Mouse (Mus musculus) layer of hippocampus, adult 2 months (tissue): ENCODE results near the gene Ndn. TPM values are rescaled to one million over a fixed set of nuclear protein-coding genes. Genes with fewer than 3 reads are reported as not detected.

ENCODE experiments used
- DNase-seq, 2 experiments: peaks; one replicate each; pipeline ENCODE4 v3.0.0; 2022; ENCODE audit warnings: low spot score in 2 of 2
- H3K27ac ChIP-seq: fragments of 200-600 bp; 2 replicates; pipeline ENCODE4 v1.8.1; 2022
- H3K4me3 ChIP-seq: fragments of 200-600 bp; 2 replicates; pipeline ENCODE4 v1.8.1; 2022; ENCODE audit warnings: mild to moderate bottlenecking
- CTCF ChIP-seq: fragments of 200-600 bp; conservative IDR thresholded peaks from 2 replicates; pipeline ENCODE4 v1.8.1; 2022; ENCODE audit warnings: antibody characterized with exemption, mild to moderate bottlenecking, moderate library complexity
- total RNA-seq, 2 experiments: library from RNA; stranded (reverse); gene quantifications; 2 replicates each; pipeline ENCODE4 v1.2.3; 2021

The Ndn gene
- total RNA-seq, 2 experiments from 2014 or later = 121 to 134 TPM

- Histone ChIP-seq H3K4me3 (peak overlapping the region; percentile 38), H3K27ac (no peak overlapping the region)
- no peak for TF ChIP-seq CTCF
- DNase-seq = no peak
These were observed 30.9 kb downstream of the Ndn start for GRCm38 (mm10) chr7:62377313-62377712.

DNA sequence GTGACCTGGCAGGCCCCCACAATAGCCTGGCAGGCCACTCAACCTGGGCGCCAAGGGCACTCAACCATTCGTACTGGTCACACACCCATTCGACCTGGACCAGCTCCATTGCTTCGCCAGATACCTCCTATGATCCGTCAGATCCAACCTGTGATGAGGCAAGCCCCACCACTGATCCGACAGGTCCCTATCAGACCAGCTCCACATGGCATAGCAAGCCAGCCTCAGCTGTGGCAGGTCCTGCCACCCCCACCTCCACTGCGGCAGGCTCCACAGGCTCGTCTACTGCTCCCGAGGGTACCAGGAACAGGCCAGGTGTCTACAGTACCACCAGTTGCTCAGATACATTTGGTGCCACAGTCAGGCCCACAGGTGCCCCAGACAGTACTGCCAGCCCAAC is 32.2 kb downstream of the Ndn start:
- Histone ChIP-seq H3K4me3 (no peak overlapping the region), H3K27ac (no peak overlapping the region)
- no peak for TF ChIP-seq CTCF
- DNase-seq = no peak

DNA sequence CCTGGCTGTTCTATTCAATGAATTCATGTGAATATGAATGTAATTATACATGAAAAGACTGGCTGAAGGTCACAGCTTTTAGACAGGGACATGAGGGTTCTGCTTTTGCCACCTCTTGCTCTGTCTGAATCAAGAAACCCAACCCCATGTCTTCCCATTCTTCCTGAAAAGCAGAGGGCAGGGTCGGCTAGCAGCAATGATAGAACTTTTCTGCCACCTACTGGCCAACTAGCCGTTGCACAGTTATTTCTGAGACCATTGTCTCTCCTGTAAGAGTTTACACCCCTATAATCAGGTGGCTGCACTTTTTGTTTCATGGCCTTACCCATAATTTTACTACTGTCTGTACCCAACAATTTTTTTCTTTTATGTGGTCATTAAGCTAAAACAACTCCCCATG is 36.0 kb downstream of the Ndn start:
- TF ChIP-seq CTCF = peak; percentile 87

GRCm38 (mm10) chr7:62388291-62388690 is 41.9 kb downstream of the Ndn start:
- Histone ChIP-seq H3K27ac (no peak overlapping the region), H3K4me3 (no peak overlapping the region)
- peak; percentile 77 for TF ChIP-seq CTCF
- no peak for DNase-seq

More for the DNA sequence above, 36.0 kb downstream of the Ndn start:
- peak; percentile 29 to 38 for DNase-seq
- no peak overlapping the region for H3K4me3 ChIP-seq
- H3K27ac ChIP-seq = no peak overlapping the region

- Histone ChIP-seq H3K27ac (no peak overlapping the region), H3K4me3 (no peak overlapping the region)
- no peak for DNase-seq
- no peak for TF ChIP-seq CTCF
These were observed 45.8 kb downstream of the Ndn start for GRCm38 (mm10) chr7:62392202-62392601.

Other genes with a start within 250 kb of the Ndn start
- 1 to 10 TPM; 1.2 to 1.3 TPM for gene Magel2, start 30.4 kb downstream of the Ndn start, total RNA-seq
- under 1 TPM; 0.76 to 0.84 TPM for gene Mkrn3, start 73.6 kb downstream of the Ndn start, total RNA-seq
- gene Peg12, start 117.9 kb downstream of the Ndn start, total RNA-seq = under 1 TPM; 0.27 to 0.67 TPM